Mouse (Mus musculus): ENCODE measurements around the gene Dync1li1. TPM values are rescaled to one million over a fixed set of nuclear protein-coding genes. Genes with fewer than 3 reads are reported as not detected.
A peak's percentile ranks its signal among the peaks of the same experiment; 100 is the strongest.

Gene Dync1li1
- total RNA-seq (2015) = 28.5 and 29.1 TPM in 2 replicates
- total RNA-seq (2017) = 47.4 and 50.9 TPM in 2 replicates

DNA sequence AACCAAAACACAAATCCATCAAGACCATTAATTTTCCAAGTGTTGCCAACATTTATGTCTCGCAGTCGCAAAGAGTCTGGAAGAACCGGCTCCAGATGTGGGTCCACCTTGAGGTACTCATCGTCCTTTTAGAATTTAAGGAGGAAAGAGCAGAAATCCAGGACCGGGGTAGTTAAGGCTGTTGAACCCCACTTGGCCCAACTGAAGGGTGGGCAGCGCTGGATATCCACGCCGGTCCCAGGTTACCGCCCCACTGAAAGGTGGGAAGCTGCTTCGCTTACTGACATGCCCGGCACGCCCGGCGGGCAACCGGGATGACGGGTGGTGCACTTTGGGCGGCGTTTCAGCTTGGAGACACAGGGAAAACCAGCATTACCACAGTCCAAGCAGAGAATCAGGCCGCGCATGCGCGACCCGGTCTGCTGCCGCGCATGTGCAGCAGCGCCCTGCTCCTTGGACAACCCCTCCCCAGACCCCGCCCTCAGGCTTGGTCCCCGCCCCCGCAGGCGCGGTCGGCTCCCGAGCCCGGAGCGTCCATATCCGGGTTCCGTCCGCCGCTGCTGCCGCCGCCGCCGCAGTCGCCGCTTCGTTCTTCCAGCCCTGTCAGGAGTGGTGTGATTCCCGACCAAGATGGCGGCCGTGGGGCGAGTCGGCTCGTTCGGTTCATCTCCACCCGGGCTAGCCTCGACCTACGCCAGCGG lies at the start of gene Dync1li1:
Gene Dync1li1 (plus strand): TSS at position 539 of the 701 bp plus-strand sequence.
- ATAC-seq (replicated peaks; ENCODE audit: poor library complexity) = peak; percentile 85

DNA sequence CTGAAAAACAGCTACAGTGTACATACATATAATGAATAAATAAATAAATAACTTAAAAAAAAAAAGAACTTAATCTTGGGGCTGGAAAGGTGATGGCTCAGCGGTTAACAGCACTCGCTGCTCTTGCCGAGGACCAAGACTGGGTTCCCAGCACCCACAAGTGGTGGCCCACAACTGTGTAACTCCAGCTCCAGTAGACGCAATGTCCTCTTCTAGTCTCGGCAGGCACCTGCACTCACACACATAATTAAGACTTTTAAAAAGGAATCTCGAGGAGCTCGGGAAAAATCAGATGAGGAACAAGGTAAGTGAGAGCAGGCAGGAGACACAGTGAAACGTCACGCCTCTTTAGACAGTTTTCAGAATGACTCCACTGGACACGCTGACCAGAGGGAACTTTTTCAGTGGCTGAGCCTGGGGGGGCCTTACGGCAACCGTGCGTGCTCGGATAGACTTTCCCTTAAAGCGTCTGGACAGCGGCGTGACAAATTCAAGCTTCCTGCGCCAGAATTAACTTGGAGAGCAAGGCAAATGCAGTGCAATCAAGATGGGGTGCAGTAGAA lies 49.3 kb upstream of the Dync1li1 start:
- no peak for ATAC-seq (replicated peaks; ENCODE audit: poor library complexity)

DNA sequence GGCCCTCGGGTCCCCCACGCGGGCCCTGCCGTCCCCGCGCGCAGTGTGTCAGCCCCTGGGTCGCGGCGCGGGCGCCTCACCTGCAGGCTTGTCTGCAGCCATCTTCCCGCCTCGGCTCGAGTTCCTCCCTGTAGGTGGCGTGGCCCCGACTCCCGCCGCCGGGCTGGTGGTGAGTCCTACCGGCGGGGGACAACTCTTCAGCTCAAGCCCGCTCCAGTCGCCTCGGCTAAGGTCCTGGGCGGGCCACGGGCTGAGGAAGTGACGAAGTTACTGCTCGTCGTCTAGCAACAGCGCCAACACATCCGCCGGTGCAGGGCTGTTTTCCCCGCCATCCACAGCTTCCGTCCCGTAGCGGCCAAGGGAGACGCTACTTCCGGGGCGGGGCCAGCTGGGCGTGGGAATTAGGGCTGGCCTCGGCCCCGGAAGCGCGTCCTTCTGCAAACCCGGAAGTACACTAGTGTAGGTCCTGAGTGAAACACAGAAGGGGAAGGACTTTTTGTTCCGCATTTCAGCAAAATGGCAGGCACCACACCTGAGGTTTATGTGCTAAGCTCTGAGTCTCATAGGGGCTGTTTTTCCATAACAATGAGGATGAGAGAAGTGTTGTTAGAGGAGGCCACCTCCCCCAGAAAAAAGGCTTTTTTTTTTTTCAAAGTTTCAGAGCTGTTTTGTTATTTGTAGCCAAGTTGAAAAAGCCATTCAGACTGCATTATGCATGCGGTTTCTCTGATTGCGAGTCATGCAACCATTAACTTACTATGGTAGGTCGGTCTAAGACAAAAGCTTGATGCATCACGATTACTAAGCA lies 48.5 kb upstream of the Dync1li1 start, which contains the start of gene Cnot10:
Gene Cnot10 (minus strand): TSS at position 346 of the 808 bp plus-strand sequence.
- ATAC-seq (replicated peaks; ENCODE audit: poor library complexity) = peak; percentile 98

DNA sequence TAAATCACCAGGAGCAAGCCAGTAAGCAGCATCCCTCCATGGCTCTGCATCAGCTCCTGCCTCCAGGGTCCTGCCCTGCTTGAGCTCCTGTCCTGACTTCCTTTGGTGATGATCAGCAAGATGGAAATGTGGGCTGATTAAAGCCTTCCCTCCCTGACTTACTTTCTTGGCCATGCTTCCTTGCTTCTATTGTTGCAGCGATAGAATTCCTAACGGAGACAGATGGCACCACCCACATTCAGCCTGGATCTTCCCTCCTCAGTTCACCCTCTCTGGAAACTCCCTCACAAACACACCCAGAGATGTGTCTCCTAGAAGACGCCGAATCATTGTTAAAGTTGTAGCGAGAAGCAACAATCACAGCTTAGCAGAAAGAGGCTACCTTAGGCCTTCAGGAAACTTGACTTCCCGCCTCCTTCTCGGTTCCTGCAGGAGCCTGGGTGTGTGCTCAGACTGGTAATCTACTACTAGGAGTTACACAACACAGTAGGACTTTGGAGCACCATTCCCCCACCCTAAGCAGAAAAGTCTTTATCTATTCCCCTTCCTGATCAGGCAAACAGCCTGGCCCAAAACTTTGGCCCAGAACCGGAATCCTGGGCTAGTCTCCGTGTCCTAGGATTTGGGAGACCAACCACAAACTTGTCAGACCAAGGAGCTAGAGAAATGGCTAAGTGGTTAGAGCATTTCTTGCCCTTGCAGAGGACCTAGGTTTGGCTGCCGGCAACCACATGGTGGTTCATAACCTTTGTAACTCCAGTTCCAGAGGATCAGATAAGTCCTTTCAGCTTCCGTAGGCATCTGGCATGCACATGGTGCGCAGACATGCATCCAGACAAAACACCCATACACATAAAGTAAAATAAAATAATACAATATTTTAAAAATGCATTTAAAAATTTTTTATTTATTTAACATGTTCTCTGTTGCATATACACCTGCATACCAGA lies 41.8 kb upstream of the Dync1li1 start:
- no peak for ATAC-seq (replicated peaks; ENCODE audit: poor library complexity)

DNA sequence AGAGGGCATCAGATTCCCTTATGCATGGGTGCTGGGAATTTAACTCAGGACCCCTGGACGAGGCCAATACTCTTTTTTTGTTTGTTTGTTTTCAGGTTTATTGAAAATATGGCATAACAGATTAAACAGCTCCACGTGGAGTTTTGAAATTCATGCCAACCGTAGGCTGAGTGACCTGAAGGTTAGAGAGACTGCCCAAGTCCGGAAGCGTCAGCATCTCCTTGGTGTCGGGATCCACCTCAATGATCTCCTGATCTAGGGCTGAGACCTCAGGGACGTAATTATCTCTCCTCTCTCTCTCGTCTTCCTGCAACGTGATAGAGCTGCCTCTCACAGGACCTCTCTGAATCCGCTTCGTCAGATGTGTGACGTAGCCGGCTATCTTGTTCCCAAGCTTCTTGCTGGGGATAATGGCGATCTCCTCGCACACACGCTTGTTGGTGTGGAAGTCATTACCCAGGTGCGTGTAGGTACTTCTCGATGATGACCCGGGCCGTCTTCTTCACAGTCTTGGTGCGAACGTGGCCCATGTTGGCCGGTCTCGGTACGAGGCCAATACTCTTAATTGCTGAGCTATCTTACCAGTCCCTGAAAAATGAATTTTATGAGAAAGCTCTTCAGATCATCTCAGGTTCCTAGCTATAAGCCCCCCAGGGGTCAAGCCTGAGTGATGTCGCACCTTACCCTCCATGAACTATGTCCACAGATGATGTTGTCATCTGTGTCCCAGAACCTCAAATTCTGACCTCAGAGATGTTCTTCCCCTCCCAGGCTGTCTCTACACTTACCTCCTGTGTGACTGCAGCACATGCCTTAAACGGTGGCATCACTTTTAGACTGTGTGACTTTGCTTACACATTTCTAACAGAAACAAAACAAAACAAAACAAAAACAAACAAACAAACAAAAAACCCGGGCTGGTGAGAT lies 40.8 kb upstream of the Dync1li1 start:
- ATAC-seq (replicated peaks; ENCODE audit: poor library complexity) = no peak

DNA sequence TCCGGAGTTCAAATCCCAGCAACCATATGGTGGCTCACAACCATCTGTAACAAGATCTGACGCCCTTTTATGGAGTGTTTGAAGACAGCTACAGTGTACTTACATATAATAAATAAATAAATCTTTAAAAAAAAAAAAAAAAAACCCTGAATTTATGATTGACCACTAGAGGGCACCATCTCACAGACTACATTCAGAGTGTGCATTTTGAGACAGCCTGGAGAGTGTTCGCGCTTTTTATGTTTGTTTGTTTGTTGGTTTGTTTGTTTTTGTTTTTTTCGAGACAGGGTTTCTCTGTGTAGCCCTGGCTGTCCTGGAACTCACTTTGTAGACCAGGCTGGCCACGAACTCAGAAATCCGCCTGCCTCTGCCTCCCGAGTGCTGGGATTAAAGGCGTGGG lies 40.1 kb upstream of the Dync1li1 start:
- ATAC-seq (replicated peaks; ENCODE audit: poor library complexity) = peak; percentile 73

DNA sequence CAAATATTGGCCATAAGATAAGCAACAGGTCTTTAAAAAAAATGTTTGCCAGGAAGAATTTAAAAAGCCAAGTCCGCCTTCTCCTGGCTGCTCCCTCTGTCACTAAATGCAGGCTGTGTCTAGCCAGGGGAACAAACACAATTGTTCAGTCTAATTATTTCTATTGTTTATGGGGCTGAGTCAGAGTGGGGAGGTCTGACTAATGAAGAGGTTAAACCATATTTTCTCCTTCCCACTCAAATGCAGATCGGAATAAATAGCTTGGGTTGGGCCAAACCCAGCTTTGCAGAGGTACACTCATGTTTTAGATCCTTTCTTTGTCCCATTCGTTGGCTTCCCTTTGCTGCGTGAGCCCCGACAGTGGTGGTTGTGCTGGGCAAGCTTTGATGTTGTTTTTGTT lies 39.2 kb upstream of the Dync1li1 start:
- ATAC-seq (replicated peaks; ENCODE audit: poor library complexity) = no peak

DNA sequence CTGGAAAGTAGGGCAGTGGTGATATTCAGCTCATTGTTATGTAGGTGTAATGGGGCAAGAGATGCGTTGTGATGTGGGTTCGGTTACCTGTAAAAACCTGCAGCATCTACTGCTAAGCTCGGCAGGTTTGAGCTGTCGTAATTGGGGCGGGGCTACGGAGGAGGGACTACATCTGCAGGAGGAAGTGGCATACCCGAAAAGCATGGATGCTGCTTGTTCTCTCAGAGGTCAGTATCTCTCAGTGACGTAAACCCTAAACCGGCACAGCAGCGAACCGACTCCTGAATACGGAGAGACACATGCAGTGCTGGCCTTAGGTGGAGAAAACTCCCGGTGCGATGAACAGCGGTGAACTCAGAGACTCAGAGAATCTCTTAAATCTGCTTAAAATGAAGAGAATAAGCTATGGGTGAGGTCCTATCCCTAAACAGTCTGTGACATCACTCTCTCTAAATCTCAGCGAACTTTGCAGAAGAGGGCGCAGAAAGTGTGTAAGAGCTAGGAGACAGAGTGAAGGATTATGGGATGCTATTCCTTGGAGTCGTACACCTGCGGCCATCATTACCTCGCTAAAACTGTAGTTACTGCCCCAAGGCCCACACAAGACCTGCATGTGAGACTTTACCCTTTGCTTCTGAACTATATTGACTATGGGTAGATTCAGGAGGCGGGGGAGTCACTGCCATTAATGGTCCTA lies 37.5 kb upstream of the Dync1li1 start:
- ATAC-seq (replicated peaks; ENCODE audit: poor library complexity) = peak; percentile 79

DNA sequence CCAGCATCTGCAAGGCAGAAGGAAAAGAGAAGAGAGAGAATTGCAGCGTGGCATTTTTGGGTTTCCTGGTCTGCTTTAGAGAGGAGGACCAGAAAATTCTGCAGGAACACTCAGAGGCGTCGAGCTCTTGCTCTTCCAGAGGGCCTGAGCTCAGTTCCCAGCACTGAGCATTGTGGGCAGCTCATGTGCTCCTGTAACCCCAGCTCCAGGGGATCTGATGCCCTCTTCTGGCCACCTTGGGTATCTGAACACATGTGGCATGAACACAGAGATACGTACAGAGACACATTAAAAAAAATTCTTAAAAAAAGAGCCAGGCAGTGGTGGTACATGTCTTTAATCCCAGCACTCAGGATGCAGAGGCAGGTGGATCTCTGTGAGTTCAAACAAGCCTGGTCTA lies 33.2 kb upstream of the Dync1li1 start:
- ATAC-seq (replicated peaks; ENCODE audit: poor library complexity) = no peak

DNA sequence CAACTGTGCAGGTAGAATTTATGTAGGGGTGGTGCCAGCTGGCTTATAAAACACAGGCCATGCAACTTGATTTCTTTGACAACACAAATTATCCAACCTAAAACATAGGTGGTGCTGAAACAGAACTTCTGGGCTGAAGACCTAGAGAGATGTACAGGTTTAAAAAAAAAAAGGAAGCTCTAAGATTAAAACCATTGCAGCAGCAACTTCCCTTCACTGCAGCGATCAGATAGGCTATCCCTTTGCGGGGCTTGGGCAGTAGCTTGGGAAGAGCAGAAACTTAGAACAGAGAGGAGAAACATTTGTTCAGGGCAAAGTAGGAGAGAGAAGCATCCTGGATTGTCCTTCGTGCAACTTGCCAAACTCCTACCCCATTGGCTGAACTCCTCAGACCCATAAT lies 31.9 kb upstream of the Dync1li1 start:
- peak; percentile 42; the same call in 1 of the 2 replicates for ATAC-seq (replicated peaks; ENCODE audit: poor library complexity)

DNA sequence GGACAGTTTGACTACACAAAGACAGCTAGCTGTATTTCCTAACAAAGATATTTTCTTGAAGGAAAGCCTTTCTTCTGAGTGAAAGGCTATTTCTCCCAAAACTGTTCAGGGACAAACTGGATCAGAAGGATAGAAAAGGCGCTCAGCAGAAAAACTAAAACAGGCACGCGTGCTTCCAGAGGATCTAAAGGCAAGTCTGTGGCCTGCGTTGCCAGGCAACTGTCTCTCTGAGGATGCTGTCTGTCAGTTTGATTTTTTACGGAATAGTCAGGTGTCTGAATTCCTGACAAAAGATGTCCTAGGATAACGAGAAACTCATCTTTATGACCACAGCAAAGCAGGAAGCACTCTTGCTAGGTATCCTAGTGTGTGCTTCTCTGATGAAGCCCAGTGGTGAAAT lies 28.1 kb upstream of the Dync1li1 start:
- no peak for ATAC-seq (replicated peaks; ENCODE audit: poor library complexity)

DNA sequence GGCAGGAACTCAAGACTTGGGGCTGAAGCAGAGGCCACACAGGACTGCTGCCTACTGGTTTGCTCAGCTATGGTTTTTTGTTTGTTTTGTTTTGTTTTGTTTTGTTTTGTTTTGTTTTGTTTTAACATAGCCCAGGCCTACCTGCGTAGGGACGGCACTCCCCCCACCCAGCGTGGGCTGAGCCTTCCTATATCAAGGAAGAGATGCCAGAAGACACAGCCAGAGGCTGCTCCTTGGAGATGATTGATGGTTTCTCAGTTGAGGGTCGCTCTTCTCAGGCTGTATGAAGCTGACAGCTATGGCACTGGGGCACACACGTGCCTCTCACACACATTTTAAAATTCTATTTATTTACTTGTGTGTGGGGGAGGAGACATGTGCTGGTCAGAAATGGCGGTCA lies 27.6 kb upstream of the Dync1li1 start:
- ATAC-seq (replicated peaks; ENCODE audit: poor library complexity) = no peak

DNA sequence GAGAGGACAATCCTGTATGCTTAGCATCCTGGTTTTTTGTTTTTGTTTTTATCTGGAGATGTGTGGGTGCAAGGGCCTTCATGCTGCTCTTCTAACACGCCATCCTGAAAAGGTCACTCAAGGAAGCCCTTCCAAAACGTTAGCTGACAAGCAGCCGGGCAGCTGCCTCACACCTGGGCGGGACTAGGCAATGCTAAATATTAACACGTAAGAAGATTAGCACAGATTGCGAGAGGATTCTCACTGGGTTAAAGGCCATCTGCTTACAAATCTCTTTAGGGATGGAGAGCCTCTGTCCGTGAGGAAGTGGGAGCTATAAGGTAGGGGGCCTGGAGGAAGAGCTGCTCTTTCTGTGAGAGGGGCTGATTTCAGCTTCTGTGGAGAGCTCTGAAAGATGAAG lies 26.6 kb upstream of the Dync1li1 start:
- no peak for ATAC-seq (replicated peaks; ENCODE audit: poor library complexity)

DNA sequence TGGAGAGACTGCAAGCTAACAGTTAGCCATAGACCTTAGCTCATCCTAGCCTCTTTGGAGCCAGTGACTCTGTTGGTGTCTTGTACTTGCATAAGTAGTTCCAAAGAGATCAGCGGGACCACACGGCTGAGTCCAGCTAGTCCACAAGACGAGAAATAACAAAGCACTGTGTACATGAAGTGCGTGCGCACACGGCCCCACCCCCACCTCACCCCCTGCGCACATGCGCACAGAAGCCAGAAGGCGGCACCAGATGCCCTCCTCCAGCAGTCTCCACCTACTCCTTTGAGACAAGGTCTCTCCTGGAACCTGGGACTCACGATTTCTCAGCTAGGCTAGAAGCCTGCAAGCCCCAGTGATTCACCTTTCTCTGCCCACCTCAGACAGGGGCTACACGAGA lies 24.8 kb upstream of the Dync1li1 start:
- ATAC-seq (replicated peaks; ENCODE audit: poor library complexity) = no peak

DNA sequence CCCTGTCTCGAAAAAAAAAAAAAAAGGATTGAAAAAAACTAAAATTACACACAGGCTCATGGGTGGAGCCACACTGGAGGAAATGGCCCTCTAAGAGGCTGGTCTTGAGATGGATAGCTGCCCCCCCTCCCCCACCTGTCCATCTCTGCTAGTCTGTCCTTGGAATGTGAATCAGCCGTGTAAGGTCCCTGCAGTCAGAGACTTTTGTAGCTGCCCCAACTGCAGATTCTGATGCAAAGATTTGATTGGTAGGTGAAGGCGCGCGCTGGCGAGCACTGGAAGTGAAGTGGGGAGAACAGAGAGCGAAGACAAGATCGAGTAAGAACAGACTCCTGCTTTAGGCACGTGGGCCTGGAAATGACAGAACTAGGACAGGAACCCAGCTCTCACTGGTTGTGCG lies 21.7 kb upstream of the Dync1li1 start:
- no peak for ATAC-seq (replicated peaks; ENCODE audit: poor library complexity)

DNA sequence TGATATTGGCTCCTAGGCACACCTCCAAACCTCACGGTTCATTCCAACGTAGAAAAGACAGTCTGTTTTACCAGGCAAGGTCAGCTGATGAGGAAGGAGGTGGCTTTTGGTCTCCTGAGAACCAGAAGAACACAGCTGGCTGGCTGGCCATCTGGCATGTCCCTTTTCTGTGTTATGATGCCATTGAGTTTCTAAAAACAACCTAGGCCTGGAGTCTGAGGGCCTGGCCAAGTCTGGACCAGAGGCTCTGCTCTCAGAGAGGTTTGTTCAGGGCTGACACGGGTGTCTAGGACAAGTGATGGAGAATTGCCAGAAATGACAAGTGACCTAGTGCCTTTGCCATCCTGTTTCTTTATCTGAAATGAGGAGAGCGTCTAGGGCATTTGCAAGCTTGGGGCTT lies 20.5 kb upstream of the Dync1li1 start:
- ATAC-seq (replicated peaks; ENCODE audit: poor library complexity) = no peak

DNA sequence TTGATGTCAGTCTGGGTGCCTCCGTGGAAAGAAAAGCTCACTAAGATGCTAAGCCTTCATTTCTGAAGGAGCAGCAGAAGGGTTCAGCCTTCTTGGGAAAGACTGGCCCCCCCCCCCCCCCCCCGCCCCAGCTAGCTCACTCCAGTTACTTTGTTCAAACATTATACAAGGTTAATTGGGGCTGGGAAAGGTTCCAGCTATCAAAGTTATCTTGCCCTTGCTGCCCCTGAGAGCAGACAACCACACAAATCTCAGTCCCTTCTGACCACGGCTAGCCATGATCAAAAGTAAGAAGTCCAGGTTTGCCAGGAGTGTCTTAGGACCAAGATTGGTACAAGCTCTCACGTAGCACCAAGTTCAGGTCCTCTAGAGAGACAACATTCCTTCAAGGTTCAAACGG lies 19.6 kb upstream of the Dync1li1 start:
- ATAC-seq (replicated peaks; ENCODE audit: poor library complexity) = no peak

DNA sequence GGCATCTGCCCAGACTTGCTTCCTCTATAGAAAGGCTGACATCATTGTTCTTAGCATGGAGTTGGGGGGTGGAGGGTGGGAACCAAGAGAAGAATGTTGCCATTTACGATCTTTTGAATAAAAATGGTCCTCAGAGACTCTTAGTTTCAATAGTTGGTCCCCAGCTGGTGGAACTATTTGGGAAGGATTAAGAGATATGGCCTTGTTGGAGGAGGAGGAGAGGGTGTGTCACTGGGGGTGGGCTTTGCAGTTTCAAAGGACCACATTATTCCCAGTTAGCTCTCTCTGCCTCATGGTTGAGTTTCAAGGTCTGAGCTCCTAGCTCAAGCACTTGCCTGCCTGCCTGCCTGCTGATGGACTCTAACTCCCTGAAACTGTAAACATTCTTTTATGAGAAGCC lies 16.6 kb upstream of the Dync1li1 start:
- ATAC-seq (replicated peaks; ENCODE audit: poor library complexity) = no peak
